Mouse (Mus musculus) heart, adult 11 months (tissue): ENCODE data around the gene Smad1.
A peak's percentile ranks its signal among the peaks of the same experiment; 100 is the strongest.

Experiments
- DNase-seq: peaks from one replicate; pipeline ENCODE4 v3.0.0; 2022

Gene Smad1

DNA sequence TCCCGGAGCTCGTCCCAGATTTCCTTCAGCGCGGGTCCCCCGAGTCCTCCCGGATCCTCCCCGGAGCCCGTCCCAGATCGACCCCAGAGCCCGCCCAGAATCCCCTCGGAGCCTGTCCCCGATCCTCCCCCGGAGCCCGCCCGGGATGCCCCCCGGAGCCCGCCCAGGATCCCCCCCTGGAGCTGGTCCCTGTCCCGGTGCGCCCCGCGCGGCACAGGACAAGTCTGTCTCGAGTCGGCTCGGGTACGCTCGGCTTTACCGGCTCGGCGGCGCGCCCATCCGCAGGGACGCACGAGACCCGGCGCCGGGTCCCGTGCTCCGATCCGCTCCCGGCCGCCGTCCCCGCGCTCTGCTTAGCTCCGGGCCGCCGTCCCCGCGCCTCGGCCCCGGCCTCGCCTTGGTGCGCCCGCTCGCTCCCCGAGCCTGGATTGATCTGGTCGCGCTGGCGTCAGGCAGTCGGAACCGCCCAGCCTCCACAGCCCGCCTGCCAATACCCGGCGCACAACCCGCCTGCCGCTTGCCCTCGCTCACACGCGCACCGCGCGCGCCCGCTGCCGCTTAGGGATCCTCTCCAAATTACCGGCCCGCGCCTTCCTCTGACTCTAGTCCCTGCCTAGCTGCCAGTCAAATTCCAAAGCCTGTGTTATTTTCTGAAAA is at the start of gene Smad1:
Gene Smad1 (minus strand): TSS at position 525 of the 657 bp plus-strand sequence.
- DNase-seq: peak; percentile 100

GRCm38 (mm10) chr8:79447260-79447853 is 48.0 kb upstream of the Smad1 start:
- peak; percentile 72 for DNase-seq

DNA sequence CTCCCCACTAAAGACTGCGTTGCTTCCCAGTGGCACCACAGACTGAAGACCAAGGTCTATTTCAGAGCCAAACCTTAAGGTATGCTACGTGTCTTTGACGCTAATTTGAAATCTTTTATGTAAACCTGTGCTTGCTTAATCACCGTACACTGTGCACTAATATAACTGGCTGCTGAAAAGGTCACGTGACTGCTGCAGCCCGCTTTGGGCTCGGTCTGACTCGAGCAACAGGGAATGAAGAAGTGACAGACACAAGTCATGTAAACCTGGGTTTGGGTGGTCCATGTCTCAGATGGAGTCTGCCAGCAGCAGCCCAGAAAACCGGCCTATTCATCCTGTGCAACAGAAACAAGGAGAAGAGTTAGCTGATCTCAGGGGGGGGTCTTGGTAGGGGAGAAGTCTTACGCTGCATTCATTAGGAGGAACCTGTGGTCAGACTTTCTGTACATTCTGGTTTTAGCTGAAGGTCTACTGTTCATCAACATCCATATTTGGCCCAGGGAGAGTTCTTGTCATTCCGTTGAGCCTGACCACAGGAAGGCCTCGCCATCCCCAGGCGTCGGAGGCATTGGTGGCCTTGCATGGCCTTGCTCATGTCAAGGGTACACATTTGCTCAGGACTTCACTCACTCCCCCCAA is 44.3 kb upstream of the Smad1 start:
- no peak for DNase-seq

DNA sequence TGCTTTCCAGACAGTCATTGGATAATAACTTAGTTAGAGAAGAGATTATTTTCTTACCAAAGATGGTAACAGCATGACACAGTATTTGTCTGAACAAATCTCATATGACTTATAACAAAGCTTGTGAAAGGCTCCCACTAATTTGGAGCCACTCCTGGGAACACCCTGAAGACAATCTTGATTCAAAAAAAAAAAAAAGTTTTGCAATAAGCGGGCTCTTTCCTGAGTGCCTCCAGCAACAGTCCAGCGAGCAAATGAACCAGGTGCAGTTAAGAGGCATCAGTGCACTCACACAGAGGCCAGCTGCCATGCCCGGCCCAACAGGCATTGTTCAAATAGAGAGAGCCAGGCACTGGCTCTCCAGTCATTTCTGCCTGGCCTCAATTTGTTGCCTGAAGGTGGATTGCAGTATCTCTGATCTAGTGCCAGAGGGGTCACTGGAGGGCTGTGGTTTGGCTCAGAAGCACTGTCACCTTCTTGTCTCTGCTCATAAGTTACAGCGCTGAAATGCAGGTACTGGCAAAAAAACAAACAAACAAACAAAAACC is 34.7 kb upstream of the Smad1 start:
- DNase-seq: no peak

DNA sequence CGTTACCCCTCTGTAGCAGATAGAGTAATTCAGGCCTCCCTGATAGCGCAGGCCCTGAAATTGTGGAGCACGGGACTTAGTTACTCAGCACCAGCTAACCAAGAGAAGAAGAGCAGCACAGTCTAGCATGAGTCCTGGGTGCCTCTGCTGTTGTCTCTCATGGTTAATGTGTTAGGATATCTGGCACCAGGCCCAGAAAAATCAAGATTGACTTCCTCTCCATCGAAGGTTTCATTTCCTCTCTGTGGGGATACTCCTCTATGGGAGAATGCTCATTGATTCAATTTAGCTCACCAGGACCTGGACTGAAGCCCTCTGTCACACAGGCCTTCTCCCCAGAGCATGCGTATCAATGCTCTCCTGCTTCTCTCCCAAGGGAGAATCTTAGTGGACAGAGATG is 15.6 kb upstream of the Smad1 start:
- peak; percentile 97 for DNase-seq

DNA sequence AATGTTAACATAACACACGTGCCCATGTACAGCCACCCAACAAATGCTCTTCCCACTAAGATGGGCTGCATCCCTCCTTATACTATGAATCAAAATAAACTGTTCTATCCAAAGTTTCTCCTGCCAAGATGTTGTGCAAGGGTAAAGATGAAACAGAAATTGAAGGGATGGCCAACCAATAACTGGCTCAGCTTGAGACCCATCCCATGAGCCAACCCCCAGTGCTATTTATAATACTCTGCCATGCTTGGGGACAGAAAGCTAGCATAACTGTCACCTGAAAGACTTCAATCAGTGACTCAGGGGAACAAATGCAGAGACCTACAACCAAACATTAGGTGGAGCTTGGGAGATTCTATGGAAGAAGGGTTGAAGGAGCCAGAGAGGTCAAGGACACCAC is 11.2 kb upstream of the Smad1 start:
- DNase-seq: peak; percentile 77

GRCm38 (mm10) chr8:79407356-79407755 is 8.0 kb upstream of the Smad1 start:
- DNase-seq: peak; percentile 71

GRCm38 (mm10) chr8:79404895-79405557 is 5.7 kb upstream of the Smad1 start:
- DNase-seq: peak; percentile 69

GRCm38 (mm10) chr8:79400671-79401070 is 1.4 kb upstream of the Smad1 start:
- peak; percentile 90 for DNase-seq

DNA sequence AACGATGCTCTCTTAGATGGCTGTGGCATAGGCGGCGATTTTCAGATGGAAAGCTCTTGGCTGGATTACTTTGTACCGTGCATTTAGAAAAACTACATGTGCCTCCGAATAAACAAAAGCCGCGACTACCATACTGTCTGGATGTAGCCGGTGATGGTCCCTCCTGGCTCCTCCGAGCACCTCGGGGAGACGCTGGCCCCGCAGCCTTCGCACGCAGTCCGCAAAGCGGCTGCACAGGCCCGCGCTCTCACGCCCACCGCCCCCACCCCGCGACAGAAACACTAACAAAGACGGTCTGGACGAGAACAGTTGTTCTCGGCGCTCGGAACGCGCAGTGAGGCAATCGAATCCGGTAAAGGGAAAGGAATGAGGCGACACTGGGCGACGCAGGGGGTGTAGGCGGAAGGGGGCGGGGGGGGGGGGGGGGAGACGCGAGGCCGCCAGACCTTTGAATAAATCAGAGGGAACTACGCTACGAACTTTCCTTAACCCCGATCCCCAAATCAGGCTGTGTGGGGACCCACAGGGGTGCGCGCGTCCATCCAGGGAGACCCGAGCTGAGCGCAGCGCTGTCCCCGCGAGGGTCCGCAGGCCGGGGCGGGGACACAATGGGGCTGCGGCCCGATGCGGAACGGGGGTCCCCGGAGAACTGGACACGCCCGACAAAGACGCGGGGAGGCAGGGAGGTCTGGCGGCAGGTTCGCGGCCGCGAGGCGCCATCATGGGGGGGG is 902 bp downstream of the Smad1 start:
- peak; percentile 96 for DNase-seq

GRCm38 (mm10) chr8:79397705-79398250 is 1.5 kb downstream of the Smad1 start:
- DNase-seq: peak; percentile 92

- no peak for DNase-seq
Observed at GRCm38 (mm10) chr8:79396911-79397310, 2.4 kb downstream of the Smad1 start.

- DNase-seq: peak; percentile 89
Observed at GRCm38 (mm10) chr8:79394009-79394408, 5.3 kb downstream of the Smad1 start.

DNA sequence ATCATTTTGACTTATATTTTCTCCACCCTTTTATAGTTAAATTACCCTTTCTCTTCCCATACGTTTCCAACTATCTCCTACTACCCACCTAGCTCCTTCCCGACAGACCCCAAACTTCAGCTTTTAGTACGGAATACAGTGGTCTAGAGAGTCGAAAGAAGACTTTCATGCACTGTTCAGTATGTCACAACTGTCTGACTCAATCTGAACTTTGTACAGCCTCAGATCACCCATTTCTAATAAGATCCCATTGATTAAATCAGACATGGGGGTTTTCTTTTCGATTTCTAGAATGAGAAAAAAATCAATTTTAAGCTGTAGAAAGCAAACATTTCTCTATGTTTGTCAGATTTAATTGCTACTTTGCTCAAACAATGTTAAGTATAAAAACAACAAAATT is 6.1 kb downstream of the Smad1 start:
- DNase-seq: no peak

- DNase-seq: no peak
Observed at GRCm38 (mm10) chr8:79392649-79393048, 6.7 kb downstream of the Smad1 start.

GRCm38 (mm10) chr8:79391454-79391853 is 7.9 kb downstream of the Smad1 start:
- DNase-seq: no peak

DNA sequence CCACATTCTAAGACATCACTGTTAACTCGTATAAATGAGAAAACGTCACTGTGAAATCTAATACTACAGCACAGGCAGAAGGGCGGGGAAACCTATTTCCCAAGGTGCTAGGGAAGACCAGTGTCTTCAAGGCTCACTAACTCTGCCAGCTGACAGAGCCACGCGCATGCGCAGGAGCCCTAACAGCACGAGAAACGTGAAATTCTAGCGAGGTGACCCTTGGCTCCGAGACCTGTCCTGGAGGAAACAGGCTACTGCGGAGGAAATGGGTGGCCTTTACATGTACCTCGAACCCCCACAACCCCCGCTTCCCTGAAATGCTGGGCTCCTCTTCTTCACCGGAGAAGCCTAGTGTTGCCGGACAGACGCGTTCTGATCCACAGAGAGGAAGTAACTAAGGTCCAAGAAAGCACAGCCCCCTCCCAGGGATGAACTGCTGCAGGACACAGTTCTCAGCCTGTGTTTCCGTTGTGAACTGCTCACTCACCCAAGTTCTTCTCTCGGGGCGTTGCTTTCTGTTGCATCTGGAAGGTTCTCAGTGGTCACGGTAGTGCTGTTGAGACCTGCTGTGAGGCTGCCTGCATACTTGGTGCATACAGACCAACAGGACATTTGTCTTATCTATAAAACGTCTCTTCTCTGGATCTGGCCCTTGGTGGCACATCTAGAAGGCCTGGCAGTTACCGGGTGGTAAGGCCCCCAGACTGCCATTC is 10.1 kb downstream of the Smad1 start:
- DNase-seq: peak; percentile 98

DNA sequence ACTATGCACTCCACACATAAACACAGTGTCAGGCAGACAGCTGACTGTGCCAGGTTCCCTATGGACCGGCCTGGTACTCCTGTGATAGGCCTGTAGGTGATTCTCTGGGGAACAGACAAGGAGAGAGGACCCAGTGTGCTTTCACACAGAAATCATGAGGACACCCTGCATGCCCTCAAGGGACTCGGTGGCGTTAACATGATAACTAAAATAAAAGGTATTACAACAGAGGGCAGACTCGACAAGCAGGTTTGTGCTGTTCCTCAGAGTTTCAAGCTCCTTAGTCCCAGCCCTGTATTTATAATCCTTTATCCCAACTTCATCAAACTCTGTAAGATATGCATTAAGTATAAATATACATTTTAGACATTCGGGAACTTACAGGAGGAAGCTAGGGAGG is 12.5 kb downstream of the Smad1 start:
- peak; percentile 85 for DNase-seq

GRCm38 (mm10) chr8:79386358-79386757 is 13.0 kb downstream of the Smad1 start:
- peak; percentile 74 for DNase-seq

DNA sequence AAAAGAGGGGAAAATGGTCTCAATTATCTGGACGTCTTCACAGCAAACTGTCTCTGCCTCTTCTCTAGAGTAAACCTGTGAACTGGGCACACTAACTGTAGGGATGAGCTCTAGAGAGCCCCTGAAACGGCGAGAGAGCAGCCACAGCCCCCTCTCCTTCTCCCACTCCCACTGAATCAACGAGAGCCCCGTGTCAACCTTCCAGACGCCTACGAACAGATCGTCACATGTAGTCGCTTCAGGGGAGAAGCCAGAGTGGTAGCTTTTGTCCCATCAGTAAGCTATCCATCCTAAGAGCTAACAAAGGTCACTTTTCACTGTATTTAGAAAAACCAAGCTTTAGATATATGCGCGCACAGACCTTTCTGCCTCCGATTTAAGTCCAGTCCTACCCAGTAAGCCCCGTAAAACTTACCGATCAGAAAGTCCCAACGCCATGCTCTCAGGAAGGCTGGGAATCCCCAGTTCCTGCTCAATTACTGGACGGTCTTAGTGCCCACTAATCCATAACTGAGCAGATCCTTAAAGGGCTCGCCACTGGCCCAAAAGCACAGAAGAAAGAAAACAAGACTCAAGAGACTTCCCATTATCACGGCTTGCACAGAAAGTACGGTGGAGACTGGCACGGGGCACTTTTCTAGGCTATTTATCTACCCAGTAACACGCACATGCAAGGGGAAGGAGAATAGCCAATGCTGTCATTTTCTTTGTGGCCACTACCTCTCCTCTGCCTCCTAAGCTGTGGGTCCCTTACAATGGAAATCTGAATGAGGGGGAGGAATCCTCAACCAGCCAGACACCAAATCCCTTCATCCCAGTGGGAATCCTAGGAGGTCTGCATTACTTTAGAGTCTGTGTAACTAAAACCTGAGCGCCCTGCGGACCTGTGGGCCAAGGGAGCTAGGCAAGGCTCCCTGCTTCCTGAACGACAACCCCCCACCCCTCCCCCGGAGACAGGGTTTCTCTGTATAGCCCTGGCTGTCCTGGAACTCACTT is 14.7 kb downstream of the Smad1 start:
- DNase-seq: peak; percentile 86
